Mouse (Mus musculus) cerebellum, adult 2 months (tissue): ENCODE results near the gene Uprt. TPM values are rescaled to one million over a fixed set of nuclear protein-coding genes. Genes with fewer than 3 reads are reported as not detected.

Experiments
- DNase-seq, 2 experiments: peaks; one replicate each; pipeline ENCODE4 v3.0.0; 2021
- H3K27ac ChIP-seq: fragments of 200-500 bp; 2 replicates; pipeline ENCODE4 v1.5.1; 2012; ENCODE audit warnings: low read length, control low read depth, inconsistent platforms; ENCODE audit not compliant: insufficient read depth
- H3K27me3 ChIP-seq: fragments of 200-500 bp; 2 replicates; pipeline ENCODE4 v1.6.1; 2012; ENCODE audit warnings: inconsistent platforms, mild to moderate bottlenecking, low read length, moderate library complexity; ENCODE audit not compliant: control insufficient read depth, insufficient read depth
- H3K4me1 ChIP-seq: fragments of 200-500 bp; 2 replicates; pipeline ENCODE4 v1.6.1; 2011; ENCODE audit warnings: low read length; ENCODE audit not compliant: control insufficient read depth, insufficient read depth
- H3K4me3 ChIP-seq: fragments of 200-500 bp; replicated peaks from 2 replicates; pipeline ENCODE3; 2011; ENCODE audit warnings: mild to moderate bottlenecking, low read depth, low read length, control low read depth; ENCODE audit not compliant: insufficient read depth
- CTCF ChIP-seq: fragments of 200-500 bp; IDR thresholded peaks from 2 replicates; pipeline ENCODE4 v1.5.1; 2011; ENCODE audit warnings: low read depth, mild to moderate bottlenecking, control low read depth, low read length, moderate library complexity, borderline replicate concordance; ENCODE audit not compliant: insufficient read depth
- POLR2A ChIP-seq: fragments of 200-500 bp; IDR thresholded peaks from 2 replicates; pipeline ENCODE4 v1.6.1; 2011; ENCODE audit warnings: low read length, control low read depth, borderline replicate concordance; ENCODE audit not compliant: insufficient read depth
- whole genome bisulfite sequencing: fragments of 180-500 bp; shearing (Covaris S2); methylation state at CpG from one replicate; pipeline ENCODE4 v1.1.7; 2018; 5-methylcytosine and 5-hydroxymethylcytosine counted together
- polyA plus RNA-seq: library from polyadenylated mRNA; depleted of rRNA; stranded (reverse); fragments of >200 nt; gene quantifications from 2 replicates; pipeline ENCODE4 v1.2.3, GENCODE M21; 2012; rRNA removed

Uprt gene
- polyA plus RNA-seq: 4.1 and 4.4 TPM in 2 replicates

- no peaks in the 10 kb centered on the region for H3K4me1 ChIP-seq
- DNase-seq: peak; percentile 76 to 84
- H3K27ac ChIP-seq: no peak within 1 kb of the TSS
- 5% methylated on average over 34 of the region's 34 CpGs for WGBS
- H3K27me3 ChIP-seq: no peaks in the 10 kb centered on the region
- peak within 1 kb of the TSS; percentile 95 for H3K4me3 ChIP-seq
- no peak for TF ChIP-seq POLR2A
- no peak for TF ChIP-seq CTCF
These were observed at the start of gene Uprt for GRCm38 (mm10) chrX:104482572-104483443. TSS of gene Uprt (plus strand) at chrX:104482818.

GRCm38 (mm10) chrX:104433456-104433855 lies 49.2 kb upstream of the Uprt start:
- WGBS: 45% methylated on average over 1 of the region's 1 CpGs
- H3K4me1 ChIP-seq: no peaks in the 10 kb centered on the region
- no peaks in the 10 kb centered on the region for H3K27me3 ChIP-seq

GRCm38 (mm10) chrX:104452433-104452832 lies 30.2 kb upstream of the Uprt start:
- Histone ChIP-seq H3K27me3 (no peaks in the 10 kb centered on the region), H3K4me1 (no peaks in the 10 kb centered on the region), H3K27ac (no peak overlapping the region), H3K4me3 (no peak overlapping the region)
- DNase-seq: no peak
- 90% methylated on average over 1 of the region's 1 CpGs for WGBS
- no peak for TF ChIP-seq POLR2A
- TF ChIP-seq CTCF: no peak

More at GRCm38 (mm10) chrX:104433456-104433855, 49.2 kb upstream of the Uprt start:
- TF ChIP-seq POLR2A: no peak
- no peak overlapping the region for H3K27ac ChIP-seq
- DNase-seq: no peak
- H3K4me3 ChIP-seq: no peak overlapping the region

GRCm38 (mm10) chrX:104461755-104462154 lies 20.9 kb upstream of the Uprt start:
- no peak for TF ChIP-seq POLR2A
- no peak for TF ChIP-seq CTCF
- H3K27me3 ChIP-seq: no peaks in the 10 kb centered on the region
- 48% methylated on average over 2 of the region's 2 CpGs for WGBS
- H3K4me1 ChIP-seq: no peaks in the 10 kb centered on the region
- DNase-seq: no peak
- H3K27ac ChIP-seq: no peak overlapping the region
- no peak overlapping the region for H3K4me3 ChIP-seq

- Histone ChIP-seq H3K27ac (no peak overlapping the region), H3K4me1 (no peaks in the 10 kb centered on the region), H3K27me3 (no peaks in the 10 kb centered on the region), H3K4me3 (no peak overlapping the region)
- TF ChIP-seq POLR2A (no peak), CTCF (no peak)
- 73% methylated on average over 6 of the region's 6 CpGs for WGBS
- DNase-seq: no peak
These were observed 18.2 kb upstream of the Uprt start for GRCm38 (mm10) chrX:104464376-104464775.

- no peak overlapping the region for H3K27ac ChIP-seq
- no peak for DNase-seq
- no peaks in the 10 kb centered on the region for H3K4me1 ChIP-seq
- TF ChIP-seq CTCF: no peak
- no peak for TF ChIP-seq POLR2A
- no peaks in the 10 kb centered on the region for H3K27me3 ChIP-seq
- H3K4me3 ChIP-seq: no peak overlapping the region
- WGBS: 27% methylated on average over 2 of the region's 2 CpGs
These were observed 4.6 kb upstream of the Uprt start for GRCm38 (mm10) chrX:104478041-104478440.

- 10% methylated on average over 6 of the region's 6 CpGs for WGBS
- Histone ChIP-seq H3K27ac (no peak overlapping the region), H3K27me3 (no peaks in the 10 kb centered on the region), H3K4me1 (no peaks in the 10 kb centered on the region), H3K4me3 (peak overlapping the region; percentile 95)
- no peak for TF ChIP-seq CTCF
- no peak for TF ChIP-seq POLR2A
- peak; percentile 31 to 43 for DNase-seq
These were observed 808 bp downstream of the Uprt start for GRCm38 (mm10) chrX:104483444-104483808.

GRCm38 (mm10) chrX:104485596-104485995 lies 3.0 kb downstream of the Uprt start:
- no peak for TF ChIP-seq CTCF
- no peak for TF ChIP-seq POLR2A
- WGBS: 90% methylated on average over 2 of the region's 2 CpGs

More at GRCm38 (mm10) chrX:104485596-104485995, 3.0 kb downstream of the Uprt start:
- no peak for DNase-seq
- H3K4me1 ChIP-seq: no peaks in the 10 kb centered on the region
- H3K27ac ChIP-seq: no peak overlapping the region
- H3K27me3 ChIP-seq: no peaks in the 10 kb centered on the region
- H3K4me3 ChIP-seq: no peak overlapping the region
